Mouse (Mus musculus): ENCODE data around the gene Lims1.

Lims1 gene

DNA sequence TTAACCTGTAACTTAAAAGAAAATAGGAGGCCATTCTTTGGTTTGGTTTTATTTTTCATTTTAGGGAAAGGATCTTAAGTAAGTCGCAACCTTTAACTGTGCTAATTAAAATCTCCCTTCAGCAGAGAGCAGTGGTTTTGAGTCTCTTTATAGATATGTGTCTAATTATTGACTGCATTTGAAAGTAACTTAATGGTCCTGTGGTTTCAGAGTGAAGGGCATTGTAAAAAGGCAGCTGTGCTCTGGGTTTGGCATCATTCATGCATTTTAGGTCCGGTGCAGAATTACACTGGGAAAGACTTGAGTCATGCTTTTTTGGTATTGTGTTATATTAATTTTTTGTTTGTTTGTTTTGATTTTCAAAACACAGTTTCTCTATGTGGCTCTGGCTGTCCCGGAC is 29.1 kb downstream of the Lims1 start:
- WGBS: 63% methylated on average over 3 of the region's 3 CpGs

DNA sequence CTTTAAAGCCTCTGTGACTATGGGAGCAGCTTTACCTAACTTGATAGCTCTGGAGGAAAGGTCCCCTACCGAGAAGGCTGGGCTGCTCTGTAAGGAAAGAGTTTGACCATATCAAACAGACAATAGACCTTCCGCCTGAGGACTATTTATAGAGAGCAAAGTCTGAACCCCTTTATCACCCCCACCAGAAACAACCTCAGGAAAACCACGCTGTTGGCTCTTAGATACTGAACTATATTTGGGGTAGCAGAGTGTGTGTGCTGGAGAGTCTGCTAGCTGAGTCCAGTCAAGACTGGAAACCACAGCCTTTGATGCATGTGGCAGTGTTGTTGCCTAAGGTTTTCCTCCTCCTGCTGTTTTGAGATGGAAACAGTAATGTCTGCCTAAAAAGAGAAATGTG is 31.3 kb downstream of the Lims1 start:
- 40% methylated on average over 3 of the region's 3 CpGs for WGBS

DNA sequence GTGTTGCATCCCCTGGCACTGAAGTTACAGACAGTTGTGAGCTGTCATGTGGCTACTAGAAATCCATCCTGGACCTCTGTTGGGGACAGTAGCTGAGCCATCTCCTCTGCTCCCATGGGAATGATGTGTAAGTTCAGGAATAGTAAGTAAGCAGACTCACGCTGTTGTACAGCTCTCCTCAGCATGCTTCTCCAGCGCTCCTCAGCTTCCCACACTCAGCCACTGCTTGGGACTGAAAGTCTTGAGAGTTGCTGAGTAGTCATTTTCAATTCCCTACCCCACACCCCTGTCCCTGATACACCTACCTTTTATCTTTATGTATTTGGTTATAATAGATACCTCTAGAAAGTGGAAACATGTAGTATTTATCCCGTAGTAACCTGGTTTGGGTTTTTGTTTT is 33.2 kb downstream of the Lims1 start:
- WGBS: 59% methylated on average over 3 of the region's 3 CpGs

DNA sequence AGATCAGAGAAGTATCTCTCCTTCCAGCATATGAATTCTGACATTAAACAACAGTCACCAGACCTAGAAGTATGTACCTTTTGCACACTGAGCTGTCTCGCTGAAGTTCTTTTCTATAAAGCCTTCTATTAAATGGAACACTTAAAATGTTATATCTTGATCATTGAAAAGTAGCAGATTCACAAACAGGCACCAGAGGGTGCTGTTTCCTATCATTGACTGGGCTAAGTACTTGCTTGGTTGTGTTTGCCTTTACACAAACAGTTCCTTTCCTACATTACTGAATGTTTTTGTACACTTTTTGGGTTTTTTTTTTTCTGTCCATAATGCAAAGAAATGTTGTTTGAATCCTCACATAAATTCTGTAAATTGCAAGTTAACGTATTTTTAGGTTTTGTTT is 35.9 kb downstream of the Lims1 start:
- WGBS: 70% methylated on average over 2 of the region's 2 CpGs

DNA sequence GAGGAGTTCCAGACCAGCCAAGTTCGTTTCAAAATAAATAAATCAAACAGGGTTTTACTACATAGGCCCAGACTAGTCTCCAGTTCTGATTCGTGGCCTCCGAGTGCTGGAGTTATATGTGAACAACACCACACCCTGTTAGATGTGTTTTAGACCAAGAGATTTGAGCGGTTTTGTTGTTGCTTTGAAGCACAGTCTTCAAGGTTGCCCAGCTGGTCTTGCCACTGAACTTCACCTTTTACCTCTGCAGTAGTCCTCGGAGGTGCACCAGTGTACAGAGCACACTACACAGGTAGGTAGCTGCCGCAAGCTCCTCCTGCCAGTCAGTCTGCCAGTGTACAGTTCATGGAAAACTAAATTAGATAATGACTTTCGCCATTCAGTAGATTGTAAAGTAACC is 36.7 kb downstream of the Lims1 start:
- 86% methylated on average over 7 of the region's 7 CpGs for whole genome bisulfite sequencing

DNA sequence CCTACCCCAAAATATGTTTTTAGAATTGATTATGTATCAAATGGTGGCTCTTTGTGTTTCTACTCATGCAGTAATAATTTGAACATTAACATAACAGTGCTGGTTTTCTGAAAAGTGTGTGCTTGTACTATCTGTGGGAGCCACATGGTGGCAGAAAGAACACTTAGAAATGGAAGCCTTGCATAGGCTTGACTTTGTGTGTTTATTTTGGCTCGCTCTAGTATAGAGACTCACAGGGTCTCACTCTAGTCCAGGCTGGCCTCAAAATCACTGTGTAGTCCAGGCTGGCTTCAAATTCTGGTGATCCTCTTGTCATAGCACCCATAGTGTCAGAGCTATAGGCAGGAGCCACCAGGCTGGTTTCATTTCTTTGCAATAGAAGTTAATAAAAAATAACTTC is 39.5 kb downstream of the Lims1 start:
- WGBS: 5% methylated on average over 1 of the region's 1 CpGs

DNA sequence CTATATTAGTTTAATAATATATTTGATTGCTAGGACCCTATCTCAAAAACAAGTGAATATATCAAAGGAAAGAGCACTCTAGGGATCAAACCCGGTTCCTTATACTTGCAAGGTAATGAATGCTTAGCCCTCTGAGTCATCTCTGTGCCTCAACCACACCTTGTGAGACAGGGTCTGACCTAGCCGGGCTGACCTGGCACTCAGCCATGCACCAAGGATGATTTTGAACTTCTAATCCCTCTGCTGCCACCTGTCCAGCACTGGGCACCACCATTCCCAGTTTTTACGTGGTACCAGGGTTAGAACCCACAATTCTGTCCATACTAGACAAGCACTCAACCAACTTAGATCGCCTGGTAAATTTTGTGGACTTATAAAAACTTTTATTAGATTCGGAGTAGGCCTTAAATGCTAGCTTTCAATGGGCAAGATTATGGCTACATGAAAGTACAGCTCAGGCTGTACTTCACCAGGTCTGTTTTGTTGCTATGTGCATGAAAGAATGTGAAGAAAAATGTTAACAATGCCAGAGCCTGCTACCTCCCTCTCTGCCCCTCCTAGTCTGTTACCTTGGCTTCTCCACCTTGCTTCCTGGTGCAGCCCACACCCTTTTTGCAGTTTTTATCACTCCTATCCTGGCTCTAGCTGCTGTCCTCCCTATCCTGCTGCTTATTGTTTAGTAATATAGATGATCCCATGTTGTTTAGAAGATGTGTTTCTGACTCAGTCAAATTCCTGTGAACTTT is 41.7 kb downstream of the Lims1 start:
- 82% methylated on average over 5 of the region's 5 CpGs for WGBS

DNA sequence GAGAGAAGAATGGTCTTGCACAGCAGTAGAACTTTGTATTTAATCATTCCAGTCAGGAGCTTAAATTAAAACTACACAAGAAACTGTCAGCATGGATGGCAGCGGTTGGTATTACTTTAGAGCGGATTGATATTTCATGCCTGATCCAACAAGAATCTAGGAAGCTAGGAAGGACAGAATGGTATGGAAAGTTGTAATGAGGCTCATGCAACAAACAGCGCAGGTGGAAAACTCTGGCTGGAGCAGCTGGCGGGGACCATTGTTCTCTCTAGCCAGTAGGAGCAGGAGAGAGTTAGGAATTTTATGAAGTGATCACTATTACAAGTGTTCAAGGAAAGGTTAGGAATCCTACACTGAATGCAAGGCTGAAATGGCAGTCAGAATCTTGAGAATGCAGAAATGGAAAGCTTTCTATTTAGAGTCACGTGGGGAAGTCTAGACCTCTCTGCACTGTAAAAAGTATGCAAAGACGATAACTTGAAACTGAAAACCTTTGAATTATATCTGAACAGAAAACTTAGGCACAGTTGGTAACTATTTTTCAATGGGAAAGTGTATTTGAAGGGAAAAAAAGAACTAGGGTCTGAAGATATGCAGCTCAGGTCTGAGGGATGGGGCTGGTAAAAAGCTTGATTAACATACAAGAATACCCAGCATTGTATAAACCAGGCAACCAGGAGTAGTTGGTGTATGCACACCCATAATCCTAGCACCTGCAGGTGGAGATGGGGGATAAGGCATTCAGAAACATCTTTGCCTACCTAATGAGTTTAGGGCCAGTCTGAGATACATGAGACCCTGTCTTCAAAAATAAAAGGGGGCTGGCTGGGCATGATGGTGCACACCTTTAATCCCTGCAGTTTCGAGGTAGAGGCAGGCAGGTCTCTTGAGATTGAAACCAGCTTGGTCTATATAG is 45.8 kb downstream of the Lims1 start:
- 73% methylated on average over 7 of the region's 7 CpGs for WGBS

DNA sequence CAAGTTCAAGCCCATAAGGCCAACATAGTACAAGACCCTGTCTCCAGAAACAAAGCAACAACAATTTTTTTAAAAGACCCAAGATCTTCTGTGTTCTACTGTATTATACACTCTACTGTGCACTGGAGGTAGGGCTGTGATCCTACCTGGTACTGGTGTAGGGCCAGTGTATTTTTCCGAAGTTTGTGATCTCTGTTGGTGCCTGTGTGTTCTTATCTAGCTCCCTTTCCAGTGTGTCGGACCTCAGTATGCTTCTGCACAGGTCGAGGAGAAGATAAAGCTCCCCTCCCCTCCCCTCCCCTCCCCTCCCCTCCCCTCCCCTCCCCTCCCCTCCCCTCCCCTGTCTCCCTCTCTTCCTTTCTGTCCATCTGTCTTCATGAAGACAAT is 46.4 kb downstream of the Lims1 start:
- WGBS: 43% methylated on average over 3 of the region's 3 CpGs

DNA sequence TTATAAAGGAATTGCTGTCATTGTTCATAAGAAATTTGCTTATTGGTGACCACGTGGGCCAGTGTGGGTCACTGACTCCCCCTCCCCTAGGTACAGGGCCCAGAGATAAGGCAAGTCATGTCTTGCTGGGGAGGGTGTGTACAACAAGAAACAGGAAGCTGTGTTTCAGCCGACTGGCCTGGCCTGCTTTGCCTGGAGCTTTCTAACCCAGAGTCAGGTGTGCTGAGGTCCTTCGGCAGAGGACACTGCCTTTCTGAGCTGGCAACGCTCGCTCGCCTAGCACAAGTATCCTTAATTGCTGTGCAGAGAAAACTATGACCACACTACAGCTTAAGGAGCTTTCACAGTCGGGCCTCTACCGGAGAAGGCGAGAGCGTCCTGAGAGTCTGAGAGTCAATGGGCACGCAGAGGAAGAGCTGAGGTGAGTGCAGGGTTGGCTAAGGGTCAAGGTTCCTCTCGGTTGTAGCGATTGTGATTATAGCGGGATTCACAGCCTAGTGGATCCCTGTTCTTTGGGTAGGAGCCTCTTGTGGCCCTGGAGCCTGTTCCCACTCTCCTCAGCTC is 48.1 kb downstream of the Lims1 start:
- WGBS: 42% methylated on average over 14 of the region's 14 CpGs

DNA sequence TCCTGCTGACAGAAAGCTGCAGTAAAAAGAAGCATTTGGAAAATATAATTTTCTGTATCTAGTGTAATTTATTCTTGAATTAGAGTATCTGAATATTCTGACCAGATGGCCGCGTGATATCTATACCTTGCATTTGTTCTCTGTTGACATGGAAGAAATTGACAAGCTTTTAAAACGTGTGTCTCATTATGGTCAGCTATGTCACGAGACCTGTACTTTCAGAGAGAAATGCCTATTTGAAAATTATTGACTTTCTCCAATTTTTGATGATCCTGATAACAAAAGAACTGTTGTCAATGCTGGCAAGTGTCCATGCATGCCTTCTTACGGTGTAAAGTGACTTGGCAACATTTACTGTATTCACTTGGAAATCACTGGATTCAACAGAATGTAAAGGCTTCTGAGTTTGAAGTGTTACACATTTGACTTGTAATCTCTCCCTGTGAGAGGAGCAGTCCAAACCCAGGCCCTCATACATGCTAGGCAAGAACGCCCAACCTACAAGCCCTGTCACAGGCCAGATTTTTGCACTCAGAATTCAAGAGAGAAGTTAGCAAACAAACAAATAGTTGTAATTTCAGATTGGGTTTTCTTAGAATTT is 49.3 kb downstream of the Lims1 start:
- WGBS: 25% methylated on average over 6 of the region's 6 CpGs

DNA sequence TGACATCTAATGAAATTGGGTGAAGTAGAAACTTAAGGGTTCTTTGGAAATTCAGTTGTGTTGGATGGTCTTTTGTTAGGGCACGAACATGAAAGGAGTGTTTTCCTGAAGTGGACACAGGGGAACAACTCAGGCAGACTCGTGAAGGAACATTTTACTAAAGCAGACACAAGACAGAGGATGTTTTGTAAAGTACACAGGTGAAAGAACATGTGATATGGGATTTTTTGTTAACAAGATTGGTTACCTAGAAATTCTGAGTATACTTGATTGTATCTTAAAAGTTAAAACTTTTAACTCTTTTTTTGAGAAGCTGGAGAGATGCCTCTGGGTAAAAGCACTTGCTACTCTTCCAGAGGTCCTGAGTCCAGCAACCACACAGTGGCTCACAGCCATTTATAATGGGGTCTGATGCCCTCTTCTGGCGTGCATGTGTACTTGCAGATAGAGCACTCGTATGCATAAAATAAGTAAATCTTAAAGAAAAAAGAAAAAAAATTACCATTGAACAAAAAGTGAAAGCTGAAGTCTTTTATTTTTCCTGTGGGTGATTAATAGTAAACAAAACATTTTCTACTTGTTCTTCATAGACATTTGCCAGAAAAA is 54.4 kb downstream of the Lims1 start:
- WGBS: 22% methylated on average over 4 of the region's 4 CpGs

DNA sequence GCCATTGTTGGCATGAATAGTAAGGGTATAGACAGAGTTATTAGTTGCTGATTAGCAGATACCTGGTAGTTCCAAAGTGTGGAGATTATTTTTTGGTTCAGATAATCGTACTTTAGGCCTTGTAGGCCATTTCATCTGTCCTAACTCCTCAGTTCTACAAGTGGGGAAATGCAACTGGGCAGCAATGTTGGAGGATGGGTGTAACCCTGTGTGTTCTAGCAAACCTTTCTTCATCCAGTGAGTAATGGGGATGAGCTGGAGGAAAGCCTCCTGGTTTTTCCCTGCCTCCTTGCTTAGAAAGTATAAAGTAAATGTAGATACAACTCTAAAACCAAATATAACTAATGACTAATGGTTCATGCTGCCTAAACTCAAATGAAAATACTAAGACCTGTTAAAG is 55.1 kb downstream of the Lims1 start:
- WGBS: 59% methylated on average over 1 of the region's 1 CpGs

DNA sequence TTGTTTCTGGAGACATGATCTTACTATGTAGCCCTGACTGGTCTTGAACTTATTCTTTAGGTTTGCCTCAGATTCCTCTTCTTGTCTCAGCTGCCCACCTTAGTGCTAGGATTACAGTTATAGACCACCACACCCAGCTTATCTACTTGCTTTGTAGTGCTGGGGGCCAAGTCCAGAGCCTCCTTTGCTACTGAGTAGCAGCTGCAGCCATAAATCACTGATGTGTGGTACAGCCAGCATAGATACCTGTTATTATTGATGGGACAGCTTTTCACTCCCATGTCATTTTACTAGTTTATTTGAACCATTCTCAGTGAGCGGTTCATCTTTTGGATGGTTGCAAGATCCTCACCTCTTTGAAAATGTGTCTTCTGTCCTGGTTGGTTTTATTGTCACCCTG is 56.4 kb downstream of the Lims1 start:
- WGBS: 98% methylated on average over 1 of the region's 1 CpGs

DNA sequence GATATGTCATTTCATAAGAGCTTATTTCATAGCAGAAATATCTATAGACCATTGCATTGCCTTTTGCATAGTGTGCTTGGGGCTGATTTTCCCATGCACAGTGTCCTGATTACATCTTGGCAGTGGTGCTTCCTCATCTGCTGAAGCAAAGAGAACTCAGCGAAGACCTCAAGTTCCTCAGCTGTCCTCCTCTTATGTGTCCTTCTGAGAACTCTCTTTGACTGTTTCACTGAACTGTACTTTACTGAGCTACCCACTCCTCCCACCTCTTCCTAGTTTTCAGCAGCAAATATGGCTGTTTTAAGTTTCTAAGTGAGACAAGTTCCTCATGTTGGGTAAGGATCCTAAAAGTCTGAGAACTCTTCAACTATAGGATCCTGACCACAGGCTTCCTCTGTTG is 58.6 kb downstream of the Lims1 start:
- 53% methylated on average over 1 of the region's 1 CpGs for WGBS

DNA sequence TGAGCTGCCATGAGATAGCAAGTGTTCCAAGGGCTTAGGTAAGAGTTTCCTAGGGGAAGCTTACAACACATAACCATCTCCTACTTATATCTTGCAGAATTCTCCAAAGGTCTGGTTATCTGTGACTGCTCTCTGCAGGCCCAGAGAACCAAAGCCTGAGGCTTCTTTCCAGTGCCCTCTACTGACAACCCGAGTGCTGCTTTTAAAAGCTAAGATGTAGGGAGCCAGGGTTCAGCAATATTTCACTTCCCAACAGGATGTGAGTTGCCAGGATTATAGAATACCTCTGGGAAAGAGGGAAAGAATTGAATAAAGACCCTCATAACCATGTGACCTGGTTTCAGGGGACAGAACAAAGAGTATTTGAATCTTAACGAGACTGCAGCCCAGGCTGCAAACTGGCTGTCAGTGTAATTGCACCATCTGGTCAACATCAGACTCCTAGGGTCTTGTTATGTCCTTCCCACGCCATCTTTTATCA is 59.4 kb downstream of the Lims1 start:
- 9% methylated on average over 3 of the region's 3 CpGs for WGBS

DNA sequence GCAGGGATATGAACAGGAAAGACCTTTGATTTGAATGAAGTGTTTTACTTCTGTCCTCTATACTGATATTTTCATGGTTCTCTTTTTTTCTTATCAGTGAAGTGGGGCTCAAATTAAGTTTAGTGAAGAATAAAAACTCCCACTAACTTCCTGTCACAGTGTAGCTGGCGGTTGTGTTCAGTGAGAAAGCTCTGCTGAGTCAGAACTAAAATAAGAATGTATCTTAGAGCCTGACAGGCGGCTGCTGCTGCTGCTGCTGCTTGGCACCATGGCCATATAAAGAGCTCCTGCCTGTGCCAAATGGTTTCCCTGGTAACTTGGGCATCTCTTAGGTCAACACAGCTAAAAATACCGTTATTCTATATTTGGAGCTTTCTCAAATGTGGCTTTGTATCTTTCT is 60.0 kb downstream of the Lims1 start:
- WGBS: 4% methylated on average over 3 of the region's 3 CpGs

DNA sequence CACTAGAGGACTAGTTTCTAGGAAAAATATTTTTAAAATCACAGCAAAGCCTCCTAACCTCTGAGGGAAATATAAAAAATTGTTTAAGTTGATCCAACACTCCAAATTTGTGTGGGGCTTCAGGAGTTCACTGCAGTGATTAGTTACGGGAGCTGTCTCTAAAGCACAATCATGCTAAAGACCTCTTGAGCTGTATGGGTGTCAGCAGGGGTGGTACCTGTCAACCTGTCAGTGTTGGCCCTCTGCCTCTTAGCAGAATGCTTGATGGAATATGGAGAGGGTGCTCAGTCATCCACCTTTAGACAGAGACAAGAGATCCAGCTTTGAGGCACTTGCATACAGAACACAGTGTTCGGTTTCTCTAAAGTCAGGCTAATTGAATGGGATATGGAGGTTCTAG is 60.5 kb downstream of the Lims1 start:
- WGBS: 44% methylated on average over 2 of the region's 2 CpGs

DNA sequence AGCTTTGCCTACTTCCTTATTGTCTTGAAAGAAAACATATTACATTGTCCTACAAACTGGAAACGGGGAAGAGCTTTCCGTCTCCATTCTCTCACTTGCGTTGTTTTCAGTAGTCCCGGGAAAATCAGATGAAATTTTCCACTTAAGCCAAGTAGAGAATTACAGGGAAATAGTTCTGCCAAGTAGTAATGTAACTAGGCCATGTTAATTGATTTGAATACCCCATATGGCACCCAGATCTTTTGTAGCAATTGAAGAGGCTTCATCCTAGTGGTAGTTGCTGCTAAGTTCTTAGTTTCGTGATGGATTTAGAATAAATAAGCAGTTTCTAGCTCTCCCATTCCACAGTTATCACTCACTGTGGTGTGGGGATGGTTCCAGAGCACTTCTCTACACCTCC is 62.4 kb downstream of the Lims1 start:
- WGBS: 37% methylated on average over 5 of the region's 5 CpGs

DNA sequence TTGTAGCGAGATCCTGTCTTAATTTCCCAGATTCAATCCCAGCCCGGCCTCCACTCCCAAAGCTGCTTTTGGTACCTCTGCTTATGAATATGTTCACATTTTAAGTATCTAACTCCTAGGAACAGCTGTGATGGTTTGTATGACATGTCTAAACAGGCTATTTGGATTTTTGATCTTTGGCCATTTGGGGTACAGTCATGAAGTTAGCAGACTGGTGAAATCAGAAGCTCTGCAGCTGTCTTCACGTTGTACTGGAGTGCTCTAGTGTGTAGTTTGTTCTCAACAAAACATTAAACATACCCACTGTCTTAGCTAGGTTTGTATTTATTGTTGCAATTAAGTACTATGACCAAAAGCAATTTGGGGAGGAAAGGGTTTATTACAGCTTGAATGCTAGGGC is 63.7 kb downstream of the Lims1 start:
- WGBS: 84% methylated on average over 3 of the region's 3 CpGs

DNA sequence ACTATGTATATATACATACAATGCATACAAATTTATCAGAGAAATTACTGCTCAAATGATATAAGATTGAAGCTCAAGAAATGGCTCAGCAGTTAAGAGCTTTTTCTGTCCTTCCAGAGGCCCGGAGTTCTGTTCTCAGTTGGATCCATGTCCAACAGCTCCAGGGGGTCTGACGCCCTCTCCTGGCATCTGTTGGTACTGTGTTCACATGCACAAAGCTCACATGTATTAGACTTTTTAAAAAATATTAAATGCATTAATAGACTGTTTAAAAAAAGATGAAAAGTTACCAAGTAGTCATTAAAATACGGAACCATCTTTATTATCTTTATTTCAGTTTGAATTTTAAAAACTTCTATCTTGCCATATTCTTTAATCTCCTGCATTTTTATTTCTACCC is 65.4 kb downstream of the Lims1 start:
- 76% methylated on average over 3 of the region's 3 CpGs for WGBS

DNA sequence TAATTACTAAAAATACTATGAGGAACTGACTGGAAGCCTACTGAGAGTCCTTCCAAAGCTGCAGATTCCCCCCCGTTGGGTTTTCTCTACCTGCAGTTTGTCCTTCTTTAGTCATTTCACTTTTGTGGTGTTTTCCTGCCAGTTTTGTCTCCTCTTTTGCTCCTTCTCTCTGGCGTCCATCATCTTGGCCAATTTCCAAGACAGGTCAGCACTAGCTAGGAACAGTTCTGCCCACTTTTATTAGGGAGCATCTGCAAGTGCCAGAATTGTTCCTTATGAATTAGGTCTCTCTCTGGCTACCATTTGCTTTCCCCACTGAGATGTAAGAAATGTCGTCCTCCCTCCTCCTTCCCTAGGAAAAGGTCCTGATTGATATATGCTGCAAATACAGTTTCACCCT is 65.9 kb downstream of the Lims1 start:
- WGBS: 68% methylated on average over 3 of the region's 3 CpGs
